Mouse (Mus musculus): ENCODE data around the gene Cdk5rap2. TPM values are rescaled to one million over a fixed set of nuclear protein-coding genes. Genes with fewer than 3 reads are reported as not detected.

The Cdk5rap2 gene
- total and polyA plus RNA-seq, 3 experiments: 2.0 to 6.1 (median 5.9) TPM

DNA sequence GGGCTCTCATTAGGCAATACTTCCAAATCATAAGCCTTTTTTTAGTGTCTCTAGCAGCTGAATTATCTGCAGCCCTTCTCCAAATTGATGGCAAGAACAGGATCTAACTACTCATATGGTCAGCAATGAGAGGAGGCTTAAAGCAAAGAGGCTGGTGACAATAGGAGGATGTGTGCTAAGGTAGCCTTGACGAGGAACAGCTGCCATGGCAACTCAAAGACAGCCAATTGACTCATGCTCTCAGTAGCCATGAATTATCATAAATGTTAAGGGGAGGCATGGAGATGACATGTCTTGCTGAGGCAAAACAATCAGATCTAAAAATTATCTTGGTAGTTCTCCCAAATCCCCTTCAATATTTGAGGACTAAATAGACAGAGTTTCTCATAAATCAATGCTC is 82.8 kb downstream of the Cdk5rap2 start:
- Histone ChIP-seq H3K79me2 (replicated peaks; ENCODE audit: control insufficient read depth, insufficient read depth, low read length) (no peaks in the 10 kb centered on the region), H3K27me3 (ENCODE audit: control insufficient read depth, insufficient read depth, low read length) (no peaks in the 10 kb centered on the region), H3K4me1 (ENCODE audit: control insufficient read depth, insufficient read depth, low read length) (no peaks in the 10 kb centered on the region), H3K4me3 (no peak overlapping the region), H3K27ac (no peak overlapping the region), H3K36me3 (ENCODE audit: control insufficient read depth, insufficient read depth, low read length) (no peaks in the 10 kb centered on the region), H3K9ac (ENCODE audit: low read depth, low read length) (no peak overlapping the region)
- no peak for DNase-seq
- intact Hi-C loops (cut with DNase I): no loop called here
- TF ChIP-seq CTCF (IDR thresholded peaks at IDR 0.05) (no peak), POLR2A (IDR thresholded peaks at IDR 0.05; ENCODE audit: insufficient read depth, low read depth, low read length) (no peak), EP300 (IDR thresholded peaks at IDR 0.05; ENCODE audit: insufficient read depth, low read depth, low read length) (no peak)
- WGBS: 40% methylated on average over 1 of the region's 1 CpGs

DNA sequence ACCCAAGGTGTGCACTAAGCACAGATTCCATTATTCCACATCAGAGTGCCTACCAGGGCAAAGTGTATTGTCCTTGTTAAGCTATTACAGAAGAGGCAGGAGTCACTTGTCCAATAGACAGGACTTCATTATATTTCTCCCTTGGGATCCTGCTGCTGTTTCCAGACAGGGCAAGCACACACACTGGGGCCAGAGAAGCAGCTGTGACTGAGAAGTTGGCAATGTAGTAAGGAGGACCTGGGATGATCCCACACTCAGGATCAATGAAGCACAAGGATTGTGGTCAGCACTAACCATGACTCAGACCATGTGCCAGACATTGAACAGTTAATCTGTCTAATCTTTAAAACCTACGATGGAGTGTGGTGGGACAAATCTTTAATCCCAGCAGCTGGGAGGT is 88.7 kb downstream of the Cdk5rap2 start:
- Histone ChIP-seq H3K27me3 (ENCODE audit: control insufficient read depth, insufficient read depth, low read length) (no peaks in the 10 kb centered on the region), H3K36me3 (ENCODE audit: control insufficient read depth, insufficient read depth, low read length) (no peaks in the 10 kb centered on the region), H3K4me3 (no peak overlapping the region), H3K9ac (ENCODE audit: low read depth, low read length) (no peak overlapping the region), H3K27ac (no peak overlapping the region), H3K79me2 (replicated peaks; ENCODE audit: control insufficient read depth, insufficient read depth, low read length) (no peaks in the 10 kb centered on the region), H3K4me1 (ENCODE audit: control insufficient read depth, insufficient read depth, low read length) (no peaks in the 10 kb centered on the region)
- intact Hi-C loops (cut with DNase I): no loop called here
- 67% methylated on average over 1 of the region's 1 CpGs for WGBS
- DNase-seq: no peak
- TF ChIP-seq CTCF (IDR thresholded peaks at IDR 0.05) (no peak), POLR2A (IDR thresholded peaks at IDR 0.05; ENCODE audit: insufficient read depth, low read depth, low read length) (no peak), EP300 (IDR thresholded peaks at IDR 0.05; ENCODE audit: insufficient read depth, low read depth, low read length) (no peak)

DNA sequence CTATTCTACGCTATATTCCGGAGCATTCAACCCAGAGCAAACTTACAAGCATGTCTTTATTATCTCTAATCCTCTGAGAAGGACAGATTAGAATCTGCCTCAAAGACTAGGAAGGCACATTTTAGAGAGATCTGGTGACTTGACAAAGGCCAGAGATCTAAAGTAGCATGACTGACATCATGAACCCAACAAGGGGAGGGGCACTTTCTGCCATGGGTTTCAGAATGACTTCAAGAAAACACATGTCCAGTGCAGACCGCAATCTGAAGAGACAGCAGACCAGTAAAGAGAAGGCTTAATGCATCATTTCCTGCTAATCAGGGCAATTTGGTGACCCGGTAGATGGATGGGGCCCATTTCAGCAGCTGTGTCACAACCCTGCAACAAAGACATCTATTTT is 98.1 kb downstream of the Cdk5rap2 start:
- Histone ChIP-seq H3K4me3 (no peak overlapping the region), H3K9ac (ENCODE audit: low read depth, low read length) (no peak overlapping the region), H3K27ac (no peak overlapping the region), H3K79me2 (replicated peaks; ENCODE audit: control insufficient read depth, insufficient read depth, low read length) (no peaks in the 10 kb centered on the region), H3K4me1 (ENCODE audit: control insufficient read depth, insufficient read depth, low read length) (no peaks in the 10 kb centered on the region), H3K27me3 (ENCODE audit: control insufficient read depth, insufficient read depth, low read length) (no peaks in the 10 kb centered on the region), H3K36me3 (ENCODE audit: control insufficient read depth, insufficient read depth, low read length) (no peaks in the 10 kb centered on the region)
- DNase-seq: no peak
- TF ChIP-seq CTCF (IDR thresholded peaks at IDR 0.05) (no peak), POLR2A (IDR thresholded peaks at IDR 0.05; ENCODE audit: insufficient read depth, low read depth, low read length) (no peak), EP300 (IDR thresholded peaks at IDR 0.05; ENCODE audit: insufficient read depth, low read depth, low read length) (no peak)
- 82% methylated on average over 4 of the region's 4 CpGs for WGBS
- intact Hi-C loops (cut with DNase I): no loop called here

DNA sequence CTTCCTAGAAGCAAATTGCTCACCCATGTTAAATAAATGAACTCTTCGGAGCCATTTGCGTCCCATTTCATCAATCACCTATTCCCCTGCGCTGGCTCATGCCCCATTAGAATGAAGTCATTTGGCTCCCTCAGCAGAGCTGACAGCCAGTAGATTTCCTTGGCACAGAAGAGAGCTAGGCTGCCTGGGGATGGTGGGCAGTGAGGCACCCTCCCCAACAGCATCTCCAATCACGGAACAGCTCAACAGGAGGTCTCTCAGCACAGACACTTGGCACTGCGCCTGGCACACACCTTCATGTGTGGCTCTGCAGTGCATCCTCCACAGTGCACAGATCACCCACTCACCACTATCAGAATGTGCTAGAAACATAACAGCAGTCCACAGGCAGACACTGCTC is 98.7 kb downstream of the Cdk5rap2 start:
- TF ChIP-seq POLR2A (IDR thresholded peaks at IDR 0.05; ENCODE audit: insufficient read depth, low read depth, low read length): no peak
- no peak for TF ChIP-seq CTCF (IDR thresholded peaks at IDR 0.05)
- TF ChIP-seq EP300 (IDR thresholded peaks at IDR 0.05; ENCODE audit: insufficient read depth, low read depth, low read length): no peak
- no peaks in the 10 kb centered on the region for H3K79me2 ChIP-seq (replicated peaks; ENCODE audit: control insufficient read depth, insufficient read depth, low read length)
- WGBS: 66% methylated on average over 5 of the region's 5 CpGs
- peak in 1 of 2 experiments; percentile 12 for DNase-seq
- H3K4me1 ChIP-seq (ENCODE audit: control insufficient read depth, insufficient read depth, low read length): no peaks in the 10 kb centered on the region
- no peak overlapping the region for H3K9ac ChIP-seq (ENCODE audit: low read depth, low read length)
- no peaks in the 10 kb centered on the region for H3K27me3 ChIP-seq (ENCODE audit: control insufficient read depth, insufficient read depth, low read length)
- no peak overlapping the region for H3K27ac ChIP-seq
- intact Hi-C loops (cut with DNase I): no loop called here
- no peak overlapping the region for H3K4me3 ChIP-seq
- H3K36me3 ChIP-seq (ENCODE audit: control insufficient read depth, insufficient read depth, low read length): no peaks in the 10 kb centered on the region

DNA sequence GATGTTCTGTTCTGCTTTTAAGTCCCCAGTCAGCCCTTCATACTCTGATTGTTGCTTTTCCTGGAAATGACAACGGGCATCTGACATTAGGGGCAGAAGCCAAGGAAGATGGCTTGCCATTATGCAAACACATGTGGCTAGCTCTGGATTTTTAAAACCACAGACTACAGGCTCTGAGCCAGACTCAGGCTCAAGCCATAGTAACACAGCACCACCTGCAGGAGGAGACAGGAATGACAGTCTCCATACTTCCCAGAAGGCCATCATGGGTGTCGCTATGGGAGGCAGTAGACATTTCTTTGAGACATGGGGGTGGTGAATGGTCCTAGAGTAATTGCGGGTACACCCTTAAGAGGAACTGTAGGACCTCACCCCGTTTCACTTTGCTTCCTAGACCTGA is 103.0 kb downstream of the Cdk5rap2 start:
- Histone ChIP-seq H3K36me3 (ENCODE audit: control insufficient read depth, insufficient read depth, low read length) (no peaks in the 10 kb centered on the region), H3K4me1 (ENCODE audit: control insufficient read depth, insufficient read depth, low read length) (no peaks in the 10 kb centered on the region), H3K27ac (no peak overlapping the region), H3K79me2 (replicated peaks; ENCODE audit: control insufficient read depth, insufficient read depth, low read length) (no peaks in the 10 kb centered on the region), H3K27me3 (ENCODE audit: control insufficient read depth, insufficient read depth, low read length) (no peaks in the 10 kb centered on the region), H3K9ac (ENCODE audit: low read depth, low read length) (no peak overlapping the region), H3K4me3 (no peak overlapping the region)
- 53% methylated on average over 4 of the region's 4 CpGs for WGBS
- DNase-seq: peak; percentile 60 to 75
- intact Hi-C loops (cut with DNase I): loop anchor here (1.0 kb wide), 1 partner anchor 42 kb away; no protein-coding TSS in a partner anchor
- TF ChIP-seq CTCF (IDR thresholded peaks at IDR 0.05): no peak; the same call in 1 of the 2 replicates
- TF ChIP-seq POLR2A (IDR thresholded peaks at IDR 0.05; ENCODE audit: insufficient read depth, low read depth, low read length): no peak
- 0 out of 2 replicates have a peak, but pooled peaks have one; percentile 54 for TF ChIP-seq EP300 (IDR thresholded peaks at IDR 0.05; ENCODE audit: insufficient read depth, low read depth, low read length)

DNA sequence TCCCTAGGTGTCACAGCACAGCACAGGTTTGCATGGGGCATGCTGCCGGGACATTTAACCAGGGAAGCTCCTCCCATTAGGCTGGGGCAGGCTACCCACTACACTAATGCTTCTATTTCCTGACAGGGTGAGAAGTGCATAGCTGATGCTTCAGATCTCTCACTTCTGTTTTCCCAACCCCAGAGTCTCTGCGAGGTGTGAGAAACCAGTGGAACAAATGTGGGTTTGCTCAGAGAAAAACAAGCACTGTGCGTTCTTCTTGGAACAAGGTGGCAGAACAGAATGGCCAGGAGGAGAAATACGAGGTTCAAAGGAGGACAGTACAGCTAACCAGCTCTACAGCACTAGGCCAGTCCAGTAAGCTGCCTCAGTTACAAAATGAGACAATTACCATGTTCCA is 106.4 kb downstream of the Cdk5rap2 start:
- Histone ChIP-seq H3K4me3 (no peak overlapping the region), H3K4me1 (ENCODE audit: control insufficient read depth, insufficient read depth, low read length) (no peaks in the 10 kb centered on the region), H3K27me3 (ENCODE audit: control insufficient read depth, insufficient read depth, low read length) (no peaks in the 10 kb centered on the region), H3K36me3 (ENCODE audit: control insufficient read depth, insufficient read depth, low read length) (no peaks in the 10 kb centered on the region), H3K9ac (ENCODE audit: low read depth, low read length) (no peak overlapping the region), H3K79me2 (replicated peaks; ENCODE audit: control insufficient read depth, insufficient read depth, low read length) (no peaks in the 10 kb centered on the region), H3K27ac (no peak overlapping the region)
- intact Hi-C loops (cut with DNase I): no loop called here
- DNase-seq: no peak
- no peak for TF ChIP-seq CTCF (IDR thresholded peaks at IDR 0.05)
- no peak for TF ChIP-seq POLR2A (IDR thresholded peaks at IDR 0.05; ENCODE audit: insufficient read depth, low read depth, low read length)
- no peak for TF ChIP-seq EP300 (IDR thresholded peaks at IDR 0.05; ENCODE audit: insufficient read depth, low read depth, low read length)
- WGBS: 76% methylated on average over 4 of the region's 4 CpGs

Measured in heart, adult 2 months (tissue).